Mouse (Mus musculus): ENCODE measurements around the gene Ski.

- TF ChIP-seq POLR2A (IDR thresholded peaks at IDR 0.05; ENCODE audit: borderline replicate concordance, extremely low read depth, low read depth, low read length) = no peak
- no peak for TF ChIP-seq CTCF (IDR thresholded peaks at IDR 0.05; ENCODE audit: insufficient read depth, low read length)
Observed at GRCm38 (mm10) chr4:155173822-155174785, 48.3 kb downstream of the Ski start.

Measured in lung, adult 2 months (tissue).